Mouse (Mus musculus): Measurements from ENCODE around the gene Gm128. TPM values are rescaled to one million over a fixed set of nuclear protein-coding genes. Genes with fewer than 3 reads are reported as not detected.

Gene Gm128
- polyA plus RNA-seq, 2 experiments, result 0.63 to 0.89 TPM

DNA sequence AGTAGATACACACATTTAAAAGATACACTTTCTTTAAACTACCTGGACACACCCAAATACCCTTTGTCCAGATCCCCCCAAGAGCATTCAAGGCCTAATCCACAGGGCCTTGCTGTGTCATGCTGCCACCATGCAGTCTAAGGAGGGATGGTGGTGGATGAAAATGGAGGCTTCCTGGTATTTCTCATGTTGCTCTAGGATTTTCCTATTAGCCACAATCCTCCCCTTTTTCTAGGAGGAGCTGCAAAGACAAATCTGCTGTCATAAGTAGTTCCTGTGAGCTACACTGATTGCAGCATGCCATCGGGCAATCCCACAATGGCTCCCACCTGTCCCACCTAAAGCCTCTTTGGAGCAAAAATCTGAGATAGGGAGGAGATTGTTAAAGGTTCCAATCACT lies 14.2 kb downstream of the Gm128 start:
- no peaks in the 10 kb centered on the region for H3K27me3 ChIP-seq (ENCODE audit: control insufficient read depth, insufficient read depth, low read length)
- no peak for DNase-seq (ENCODE audit: low spot score)
- TF ChIP-seq POLR2A (IDR thresholded peaks at IDR 0.05; ENCODE audit: borderline replicate concordance, extremely low read depth, insufficient read depth, insufficient read length), result no peak

DNA sequence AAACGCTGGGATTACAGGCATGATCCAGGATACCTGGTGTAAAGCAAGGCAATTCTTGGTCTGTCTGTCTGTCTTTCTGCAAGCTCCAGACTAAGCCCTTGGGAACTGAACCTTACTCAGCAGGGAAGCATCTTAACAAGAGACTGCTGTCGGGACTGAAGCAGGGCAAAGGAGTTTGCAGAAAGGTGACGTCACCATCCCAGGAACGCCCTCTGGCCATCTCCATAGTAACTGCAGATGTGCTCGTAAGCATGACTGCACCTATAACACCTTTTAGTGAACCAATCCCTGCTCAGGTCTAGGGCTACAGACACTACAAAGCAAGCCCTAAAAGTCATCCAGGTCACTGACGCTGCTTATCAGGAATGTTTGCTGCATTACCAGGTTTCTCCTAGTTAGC lies 17.1 kb downstream of the Gm128 start:
- Histone ChIP-seq H3K4me1 (ENCODE audit: control insufficient read depth, insufficient read depth, low read length) (peaks cover 7% of the 10 kb centered on the region; the same call in 1 of the 2 replicates), H3K4me3 (replicated peaks; ENCODE audit: low read length) (no peak overlapping the region), H3K4me2 (replicated peaks; ENCODE audit: low read depth, low read length, severe bottlenecking) (no peak overlapping the region), H3K27ac (replicated peaks; ENCODE audit: low read depth, low read length) (no peak overlapping the region), H3K27me3 (ENCODE audit: control insufficient read depth, insufficient read depth, low read length) (no peaks in the 10 kb centered on the region), H3K9ac (ENCODE audit: low read depth, low read length, severe bottlenecking) (no peak overlapping the region), H3K36me3 (ENCODE audit: control insufficient read depth, insufficient read depth, low read length) (peaks cover 32% of the 10 kb centered on the region), H3K9me3 (ENCODE audit: control insufficient read depth, low read length) (no peaks in the 10 kb centered on the region)
- no peak for TF ChIP-seq POLR2A (IDR thresholded peaks at IDR 0.05; ENCODE audit: borderline replicate concordance, extremely low read depth, insufficient read depth, insufficient read length)
- DNase-seq (ENCODE audit: low spot score), result no peak
- no peak for ATAC-seq (ENCODE audit: low FRiP score, low read depth)
- WGBS, result 22% methylated on average over 6 of the region's 6 CpGs

More for the DNA sequence above, 14.2 kb downstream of the Gm128 start:
- Histone ChIP-seq H3K36me3 (ENCODE audit: control insufficient read depth, insufficient read depth, low read length) (peaks cover 23% of the 10 kb centered on the region), H3K4me1 (ENCODE audit: control insufficient read depth, insufficient read depth, low read length) (peaks cover 28% of the 10 kb centered on the region), H3K4me3 (replicated peaks; ENCODE audit: low read length) (peak overlapping the region; percentile 75), H3K9ac (ENCODE audit: low read depth, low read length, severe bottlenecking) (peak overlapping the region; percentile 84), H3K4me2 (replicated peaks; ENCODE audit: low read depth, low read length, severe bottlenecking) (peak overlapping the region; percentile 73), H3K27ac (replicated peaks; ENCODE audit: low read depth, low read length) (no peak overlapping the region), H3K9me3 (ENCODE audit: control insufficient read depth, low read length) (no peaks in the 10 kb centered on the region)
- ATAC-seq (ENCODE audit: low FRiP score, low read depth), result no peak
- 21% methylated on average over 1 of the region's 1 CpGs for WGBS

DNA sequence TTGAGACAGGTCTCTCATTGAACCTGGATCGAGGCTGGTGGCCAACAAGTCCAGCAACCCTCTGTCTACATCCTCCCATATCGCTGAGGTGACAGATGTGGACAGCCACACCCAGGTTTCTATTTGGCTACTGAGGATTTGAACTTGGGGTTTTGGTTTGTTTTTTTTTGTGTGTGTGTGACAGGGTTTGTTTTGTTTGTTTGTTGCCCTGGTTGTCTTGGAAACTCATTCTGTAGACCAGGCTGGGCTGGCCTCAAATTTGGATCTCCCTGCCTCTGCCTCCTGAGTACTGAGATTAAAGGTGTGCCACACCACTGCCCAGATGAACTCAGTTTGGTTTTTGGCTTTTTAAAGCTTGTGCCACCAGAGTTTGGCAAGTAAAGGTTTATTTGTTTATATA lies 18.4 kb downstream of the Gm128 start:
- no peak overlapping the region for H3K4me3 ChIP-seq (replicated peaks; ENCODE audit: low read length)
- no peak overlapping the region for H3K4me2 ChIP-seq (replicated peaks; ENCODE audit: low read depth, low read length, severe bottlenecking)
- peaks cover 39% of the 10 kb centered on the region for H3K36me3 ChIP-seq (ENCODE audit: control insufficient read depth, insufficient read depth, low read length)
- 100% methylated on average over 2 of the region's 2 CpGs for WGBS
- no peaks in the 10 kb centered on the region for H3K9me3 ChIP-seq (ENCODE audit: control insufficient read depth, low read length)
- no peak overlapping the region for H3K9ac ChIP-seq (ENCODE audit: low read depth, low read length, severe bottlenecking)
- no peaks in the 10 kb centered on the region for H3K27me3 ChIP-seq (ENCODE audit: control insufficient read depth, insufficient read depth, low read length)
- TF ChIP-seq POLR2A (IDR thresholded peaks at IDR 0.05; ENCODE audit: borderline replicate concordance, extremely low read depth, insufficient read depth, insufficient read length), result no peak
- H3K4me1 ChIP-seq (ENCODE audit: control insufficient read depth, insufficient read depth, low read length), result peaks cover 9% of the 10 kb centered on the region; the same call in 1 of the 2 replicates
- DNase-seq (ENCODE audit: low spot score), result no peak
- H3K27ac ChIP-seq (replicated peaks; ENCODE audit: low read depth, low read length), result no peak overlapping the region
- no peak for ATAC-seq (ENCODE audit: low FRiP score, low read depth)

DNA sequence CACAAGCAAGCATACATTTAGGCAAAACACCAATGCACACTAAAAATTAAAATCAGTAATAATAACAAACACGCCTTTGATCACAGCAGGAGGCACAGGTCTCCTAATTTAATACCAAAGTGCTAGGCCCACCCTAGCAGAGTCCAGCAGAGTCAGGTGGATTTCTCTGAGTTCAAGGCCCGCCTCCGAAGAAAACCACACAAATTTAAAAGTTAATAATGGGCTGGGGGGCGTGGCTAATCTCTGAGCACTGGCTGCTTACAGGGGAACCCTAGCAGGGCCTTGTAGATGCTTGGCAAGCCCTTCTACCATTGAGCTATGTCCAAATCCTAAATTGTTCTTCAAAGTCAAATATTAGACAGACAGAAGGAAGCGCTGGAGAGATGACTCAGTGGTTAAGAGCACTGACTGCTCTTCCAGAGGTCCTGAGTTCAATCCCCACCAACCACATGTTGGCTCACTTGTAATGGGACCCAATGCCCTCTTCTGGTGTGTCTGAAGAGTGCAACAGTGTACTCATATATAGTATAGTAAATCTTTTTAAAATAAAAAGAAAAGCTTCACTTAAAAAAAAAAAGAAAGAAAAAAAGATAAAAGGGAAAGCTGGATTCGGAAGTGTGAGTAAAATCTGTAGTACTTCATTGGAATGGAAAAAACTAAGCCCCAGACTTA lies 22.8 kb downstream of the Gm128 start:
- H3K9me3 ChIP-seq (ENCODE audit: control insufficient read depth, low read length), result no peaks in the 10 kb centered on the region
- DNase-seq (ENCODE audit: low spot score), result no peak
- H3K27ac ChIP-seq (replicated peaks; ENCODE audit: low read depth, low read length), result peak overlapping the region; percentile 100
- H3K4me3 ChIP-seq (replicated peaks; ENCODE audit: low read length), result peak overlapping the region; percentile 82
- no peak for ATAC-seq (ENCODE audit: low FRiP score, low read depth)
- peaks cover 12% of the 10 kb centered on the region for H3K4me1 ChIP-seq (ENCODE audit: control insufficient read depth, insufficient read depth, low read length)
- peaks cover 38% of the 10 kb centered on the region for H3K36me3 ChIP-seq (ENCODE audit: control insufficient read depth, insufficient read depth, low read length)
- H3K27me3 ChIP-seq (ENCODE audit: control insufficient read depth, insufficient read depth, low read length), result no peaks in the 10 kb centered on the region
- H3K9ac ChIP-seq (ENCODE audit: low read depth, low read length, severe bottlenecking), result no peak overlapping the region
- TF ChIP-seq POLR2A (IDR thresholded peaks at IDR 0.05; ENCODE audit: borderline replicate concordance, extremely low read depth, insufficient read depth, insufficient read length), result no peak
- H3K4me2 ChIP-seq (replicated peaks; ENCODE audit: low read depth, low read length, severe bottlenecking), result peak overlapping the region; percentile 56
- WGBS, result 78% methylated on average over 6 of the region's 6 CpGs

DNA sequence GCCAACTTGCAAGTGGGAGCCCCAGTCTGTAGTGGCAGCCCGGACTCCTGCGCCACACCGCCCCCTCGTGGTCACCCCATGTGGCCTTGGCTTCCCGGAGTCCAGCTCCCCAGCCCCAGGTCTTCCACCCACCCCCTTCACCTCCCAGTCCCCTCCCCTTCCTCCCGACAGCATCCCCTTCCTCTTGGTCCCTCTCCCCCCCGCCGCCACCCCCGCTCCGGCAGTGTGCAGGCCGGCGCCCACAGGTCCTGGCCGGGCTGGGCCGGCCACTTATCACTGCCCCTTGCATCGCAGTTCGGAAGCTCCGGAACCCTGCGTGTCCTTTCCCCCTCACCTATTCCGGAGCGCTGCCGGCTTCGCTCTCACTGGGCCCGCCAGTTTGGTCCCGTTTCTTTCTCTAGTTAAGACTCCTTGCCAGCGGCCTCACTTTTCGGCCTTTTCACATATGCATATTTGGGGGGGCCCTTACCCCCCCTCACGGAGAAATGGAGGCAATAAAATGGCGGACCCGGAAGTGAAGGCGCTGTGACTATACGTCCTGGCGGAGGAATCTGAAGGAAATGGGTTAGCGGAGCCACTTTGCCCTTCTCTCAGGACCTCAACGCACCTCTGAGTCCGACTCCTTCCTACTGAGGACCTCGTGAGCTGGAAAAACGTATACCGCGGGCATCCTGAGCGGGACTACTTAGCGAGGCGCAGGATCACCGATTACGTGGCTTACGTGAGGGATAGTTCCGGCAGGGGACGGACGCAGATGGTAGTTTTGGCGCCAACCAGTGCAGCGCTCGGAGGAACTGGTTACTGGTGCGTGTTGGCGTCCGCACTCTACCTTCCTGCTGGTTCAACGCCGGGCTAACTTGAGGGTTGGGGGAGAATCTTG lies 23.9 kb downstream of the Gm128 start, which contains the start of gene Gabpb2:
TSS of gene Gabpb2 (minus strand) at position 662 of the 880 bp plus-strand sequence.
- Histone ChIP-seq H3K4me3 (replicated peaks; ENCODE audit: low read length) (peak within 1 kb of the TSS; percentile 82), H3K27ac (replicated peaks; ENCODE audit: low read depth, low read length) (peak within 1 kb of the TSS; percentile 100), H3K36me3 (ENCODE audit: control insufficient read depth, insufficient read depth, low read length) (peaks cover 44% of the 10 kb centered on the region), H3K4me2 (replicated peaks; ENCODE audit: low read depth, low read length, severe bottlenecking) (peak within 1 kb of the TSS; percentile 56), H3K9ac (ENCODE audit: low read depth, low read length, severe bottlenecking) (peak within 1 kb of the TSS; percentile 93), H3K27me3 (ENCODE audit: control insufficient read depth, insufficient read depth, low read length) (no peaks in the 10 kb centered on the region), H3K9me3 (ENCODE audit: control insufficient read depth, low read length) (no peaks in the 10 kb centered on the region), H3K4me1 (ENCODE audit: control insufficient read depth, insufficient read depth, low read length) (peaks cover 12% of the 10 kb centered on the region)
- peak; percentile 90 for ATAC-seq (ENCODE audit: low FRiP score, low read depth)
- TF ChIP-seq POLR2A (IDR thresholded peaks at IDR 0.05; ENCODE audit: borderline replicate concordance, extremely low read depth, insufficient read depth, insufficient read length), result peak; percentile 55; the same call in 1 of the 2 replicates
- under 1% methylated on average over 55 of the region's 56 CpGs for WGBS
- peak; percentile 94 for DNase-seq (ENCODE audit: low spot score)

Measured in limb, embryonic 14.5 days (tissue).